In genomic region chr7:35143864-35144618, GRCm38 (mm10) we compare ENCODE assay signal across 9 mouse cellular contexts. TPM values are rescaled to one million over a fixed set of nuclear protein-coding genes. Genes with fewer than 3 reads are reported as not detected.
A peak's percentile ranks its signal among the peaks of the same experiment; 100 is the strongest.
DNase-seq lines count a peak whose midpoint lies in the region; ATAC-seq lines count a peak whose summit lies in the region.
"Had no signal": no experiment of that assay in that cellular context is flagged by ENCODE, and none has a peak within 500 bp of the region (broad histone marks: within the 10 kb centered on the region; RNA-seq: fewer than 3 reads in every experiment).

No protein-coding gene starts in this region.

- no peaks in the 10 kb centered on the region for H3K27me3 ChIP-seq in heart, embryonic 11.5 days (ENCODE audit: control insufficient read depth, insufficient read depth, low read length)
- no peaks in the 10 kb centered on the region for H3K27me3 ChIP-seq in liver, embryonic 13.5 days

- no peaks in the 10 kb centered on the region for H3K9me3 ChIP-seq in heart, embryonic 11.5 days (replicated peaks; ENCODE audit: control insufficient read depth, low read length)
- no peaks in the 10 kb centered on the region for H3K9me3 ChIP-seq in liver, embryonic 13.5 days (replicated peaks)
- H3K9me3 ChIP-seq: embryonic facial prominence, embryonic 13.5 days had no signal

- 65% methylated on average over 6 of the region's 6 CpGs for WGBS in heart, embryonic 11.5 days (ENCODE audit: insufficient replicate concordance)
- 45% methylated on average over 6 of the region's 6 CpGs for WGBS in liver, embryonic 13.5 days (ENCODE audit: insufficient replicate concordance)

- no peak for DNase-seq in heart, postnatal 14 days
- peak; percentile 96 for DNase-seq in kidney, adult 9 months
- DNase-seq in liver, embryonic 13.5 days: no peak
- peak; percentile 92 for DNase-seq in yolk sac, embryonic 10.5 days (ENCODE audit: low spot score)
- DNase-seq in right cerebral cortex, postnatal 14 days: no peak
- DNase-seq in layer of hippocampus, postnatal 10 days (ENCODE audit: low spot score in 2 of 2): no peak

- H3K4me2 ChIP-seq in heart, embryonic 11.5 days: no peak overlapping the region
- H3K4me2 ChIP-seq in liver, embryonic 13.5 days: no peak overlapping the region
- H3K4me2 ChIP-seq: embryonic facial prominence, embryonic 13.5 days had no signal

- no peak overlapping the region for H3K4me3 ChIP-seq in heart, embryonic 11.5 days (ENCODE audit: low read depth, low read length)
- H3K4me3 ChIP-seq in liver, embryonic 13.5 days (replicated peaks): no peak overlapping the region
- H3K4me3 ChIP-seq: embryonic facial prominence, embryonic 13.5 days; left cerebral cortex, adult 2 months had no signal

- 0 out of 2 replicates have a peak overlapping the region, but pooled peaks have one; percentile 47 for H3K9ac ChIP-seq in heart, embryonic 11.5 days (ENCODE audit: low read depth, low read length)
- H3K9ac ChIP-seq in liver, embryonic 13.5 days: no peak overlapping the region
- H3K9ac ChIP-seq: embryonic facial prominence, embryonic 13.5 days had no signal

- no peak overlapping the region for H3K27ac ChIP-seq in heart, embryonic 11.5 days (ENCODE audit: low read depth, low read length)
- H3K27ac ChIP-seq in liver, embryonic 13.5 days: peak overlapping the region; percentile 68
- H3K27ac ChIP-seq: embryonic facial prominence, embryonic 13.5 days; left cerebral cortex, adult 2 months had no signal

- no peak for ATAC-seq in heart, embryonic 11.5 days (replicated peaks; ENCODE audit: insufficient number of reproducible peaks, low FRiP score, low TSS enrichment)
- ATAC-seq in liver, embryonic 13.5 days (ENCODE audit: low read depth): peak; percentile 84

- no peaks in the 10 kb centered on the region for H3K4me1 ChIP-seq in heart, embryonic 11.5 days (ENCODE audit: control insufficient read depth, insufficient read depth, low read length)
- peaks cover 48% of the 10 kb centered on the region for H3K4me1 ChIP-seq in liver, embryonic 13.5 days (replicated peaks)

- intact Hi-C loops in heart, postnatal 14 days (cut with DNase I): no loop called here

- H3K36me3 ChIP-seq in heart, embryonic 11.5 days (ENCODE audit: control insufficient read depth, insufficient read depth, low read length): no peaks in the 10 kb centered on the region
- H3K36me3 ChIP-seq in liver, embryonic 13.5 days: no peaks in the 10 kb centered on the region
- H3K36me3 ChIP-seq: embryonic facial prominence, embryonic 13.5 days had no signal

RNA-seq across cellular contexts. Expression of gene Cebpa, which starts 24.9 kb away (rescaled TPM):
- polyA plus RNA-seq in heart, embryonic 11.5 days (2014; fragmentation: Nextera tagmentation; extraction: Ambion mirVana): 0.08 and 0.47 TPM in 2 replicates
- total RNA-seq in heart, postnatal 14 days (2021): 10 to 100 TPM in 1 of 2 experiments, 1 to 10 TPM in 1; 5.2 to 11.5 TPM
- polyA plus RNA-seq in liver, embryonic 13.5 days (2015; fragmentation: Nextera tagmentation; extraction: Ambion mirVana): 4.3 and 5.3 TPM in 2 replicates
- total RNA-seq in layer of hippocampus, postnatal 10 days (2021): 10 to 100 TPM in 1 of 2 experiments, 1 to 10 TPM in 1; 8.8 to 10.1 TPM

RNA-seq across cellular contexts. Expression of gene Slc7a10, which starts 42.1 kb away (rescaled TPM):
- 0.68 and 0.89 TPM in 2 replicates for polyA plus RNA-seq in heart, embryonic 11.5 days (2014; fragmentation: Nextera tagmentation; extraction: Ambion mirVana)
- 1 to 10 TPM in 1 of 2 experiments, under 1 TPM in 1; 0.88 to 1.6 TPM for total RNA-seq in heart, postnatal 14 days (2021)
- 0.41 and 0.54 TPM in 2 replicates for polyA plus RNA-seq in liver, embryonic 13.5 days (2015; fragmentation: Nextera tagmentation; extraction: Ambion mirVana)
- 10 to 100 TPM; 55.3 to 55.5 TPM for total RNA-seq in layer of hippocampus, postnatal 10 days (2021)

Comparison
In these comparisons a context has a peak if more than half of its experiments do, and no peak if none do; other contexts are left out.
1. DNase-seq: peak in kidney, adult 9 months (single experiment) and yolk sac, embryonic 10.5 days (single experiment); none in heart, postnatal 14 days (0 of 2), liver, embryonic 13.5 days (single experiment), right cerebral cortex, postnatal 14 days (single experiment) and layer of hippocampus, postnatal 10 days (0 of 2).
2. RNA of gene Slc7a10, which starts 42.1 kb away (total RNA-seq): 55.3 to 55.5 TPM in layer of hippocampus, postnatal 10 days; 0.88 to 1.6 TPM in heart, postnatal 14 days; every median in the first group is over 10 times any median in the second.